Mouse (Mus musculus): ENCODE measurements around the gene Ptprs.
"Not testable (repeated sequence)": the region's sequence is repeated elsewhere in the genome, so short reads cannot be mapped to it uniquely, and the experiment has no call there.

The Ptprs gene

GRCm38 (mm10) chr17:56476402-56476752 is at the start of gene Ptprs:
TSS of gene Ptprs (minus strand) at chr17:56476483.
- DNase-seq (ENCODE audit: low spot score in 2 of 2), result peak; percentile 92 to 93

- DNase-seq (ENCODE audit: low spot score in 2 of 2), result no peak
Observed at GRCm38 (mm10) chr17:56524943-56525342, 48.7 kb upstream of the Ptprs start.

- no peak for DNase-seq (ENCODE audit: low spot score in 2 of 2)
Observed at GRCm38 (mm10) chr17:56522744-56523143, 46.5 kb upstream of the Ptprs start.

GRCm38 (mm10) chr17:56515690-56516410 is 39.6 kb upstream of the Ptprs start:
- DNase-seq (ENCODE audit: low spot score in 2 of 2), result no peak

- DNase-seq (ENCODE audit: low spot score in 2 of 2), result no peak
Observed at GRCm38 (mm10) chr17:56514916-56515315, 38.6 kb upstream of the Ptprs start.

- no peak for DNase-seq (ENCODE audit: low spot score in 2 of 2)
Observed at GRCm38 (mm10) chr17:56514330-56514729, 38.0 kb upstream of the Ptprs start.

GRCm38 (mm10) chr17:56512310-56512709 is 36.0 kb upstream of the Ptprs start, which contains the start of gene Znrf4:
TSS of gene Znrf4 (minus strand) at chr17:56512431.
- DNase-seq (ENCODE audit: low spot score in 2 of 2), result no peak

GRCm38 (mm10) chr17:56511707-56512090 is 35.4 kb upstream of the Ptprs start:
- DNase-seq (ENCODE audit: low spot score in 2 of 2), result no peak

- no peak for DNase-seq (ENCODE audit: low spot score in 2 of 2)
Observed at GRCm38 (mm10) chr17:56510970-56511706, 34.9 kb upstream of the Ptprs start.

GRCm38 (mm10) chr17:56510473-56510969 is 34.2 kb upstream of the Ptprs start:
- DNase-seq (ENCODE audit: low spot score in 2 of 2), result no peak

GRCm38 (mm10) chr17:56509707-56510472 is 33.6 kb upstream of the Ptprs start:
- DNase-seq (ENCODE audit: low spot score in 2 of 2), result no peak

GRCm38 (mm10) chr17:56509021-56509640 is 32.8 kb upstream of the Ptprs start:
- DNase-seq (ENCODE audit: low spot score in 2 of 2), result no peak

- DNase-seq (ENCODE audit: low spot score in 2 of 2), result peak; percentile 83 to 86
Observed at GRCm38 (mm10) chr17:56507161-56508068, 31.1 kb upstream of the Ptprs start.

- no peak for DNase-seq (ENCODE audit: low spot score in 2 of 2)
Observed at GRCm38 (mm10) chr17:56506417-56507065, 30.3 kb upstream of the Ptprs start.

GRCm38 (mm10) chr17:56505401-56505800 is 29.1 kb upstream of the Ptprs start:
- no peak for DNase-seq (ENCODE audit: low spot score in 2 of 2)

- no peak for DNase-seq (ENCODE audit: low spot score in 2 of 2)
Observed at GRCm38 (mm10) chr17:56502526-56502925, 26.2 kb upstream of the Ptprs start.

GRCm38 (mm10) chr17:56501635-56502400 is 25.5 kb upstream of the Ptprs start:
- not testable (repeated sequence) for DNase-seq (ENCODE audit: low spot score in 2 of 2)

- no peak for DNase-seq (ENCODE audit: low spot score in 2 of 2)
Observed at GRCm38 (mm10) chr17:56499229-56499628, 22.9 kb upstream of the Ptprs start.

GRCm38 (mm10) chr17:56494480-56494879 is 18.2 kb upstream of the Ptprs start:
- no peak for DNase-seq (ENCODE audit: low spot score in 2 of 2)

Measured in natural killer cell, adult 2 months (primary cell).